ENCODE assay signal across 26 mouse cellular contexts in the genomic region with DNA sequence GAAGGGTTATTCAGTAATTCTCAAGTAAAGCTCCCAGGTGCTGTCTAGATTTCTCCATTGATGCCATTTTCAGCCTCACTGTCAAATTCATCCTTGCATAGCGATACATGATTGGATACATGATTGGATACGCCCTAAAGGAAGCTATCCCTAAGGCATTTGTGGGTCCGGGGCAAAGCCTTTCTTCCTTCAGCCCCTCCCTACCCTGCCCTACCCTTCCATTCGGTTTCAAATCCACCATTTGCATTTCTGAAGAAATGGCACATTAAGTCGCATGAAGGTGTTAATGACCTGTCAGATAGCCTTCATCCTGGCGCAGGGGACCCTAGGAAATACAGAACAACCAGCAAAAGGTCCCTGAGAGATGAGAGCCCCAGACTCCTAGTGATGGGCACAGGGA. TPM values are rescaled to one million over a fixed set of nuclear protein-coding genes. Genes with fewer than 3 reads are reported as not detected.
DNase-seq lines count a peak whose midpoint lies in the region; ATAC-seq and TF ChIP-seq lines count a peak whose summit lies in the region.
"Had no signal": no experiment of that assay in that cellular context is flagged by ENCODE, and none has a peak within 500 bp of the region (broad histone marks: within the 10 kb centered on the region; RNA-seq: fewer than 3 reads in every experiment).

No protein-coding gene starts in this region.

- no peak for TF ChIP-seq CTCF in midbrain, postnatal 0 days (IDR thresholded peaks at IDR 0.05)
- TF ChIP-seq CTCF in E14TG2a.4 (conservative IDR thresholded peaks at IDR 0.05; ENCODE audit: low read length) (no peak), ES-Bruce4 (IDR thresholded peaks at IDR 0.05; ENCODE audit: low read depth, low read length) (no peak)

- no peak overlapping the region for H3K4me3 ChIP-seq in midbrain, embryonic 11.5 days (ENCODE audit: low read depth, low read length)
- H3K4me3 ChIP-seq in midbrain, postnatal 0 days (ENCODE audit: low read depth, low read length), result no peak overlapping the region
- peak overlapping the region; percentile 32 for H3K4me3 ChIP-seq in E14TG2a.4 (replicated peaks; ENCODE audit: low read length)
- no peak overlapping the region for H3K4me3 ChIP-seq in ES-Bruce4 (ENCODE audit: low read depth, low read length)
- H3K4me3 ChIP-seq: embryonic facial prominence, embryonic 12.5 days; embryonic facial prominence, embryonic 15.5 days; gastrocnemius, adult 2 months; heart, adult 2 months; heart, embryonic 12.5 days had no signal

- H3K36me3 ChIP-seq in midbrain, embryonic 11.5 days (ENCODE audit: control insufficient read depth, insufficient read depth, low read length), result no peaks in the 10 kb centered on the region
- no peaks in the 10 kb centered on the region for H3K36me3 ChIP-seq in midbrain, postnatal 0 days (ENCODE audit: insufficient read depth, low read length)
- H3K36me3 ChIP-seq in E14TG2a.4 (ENCODE audit: insufficient read depth, low read length) (no peaks in the 10 kb centered on the region), ES-Bruce4 (ENCODE audit: control insufficient read depth, insufficient read depth, low read length, poor library complexity, severe bottlenecking) (no peaks in the 10 kb centered on the region)
- H3K36me3 ChIP-seq: embryonic facial prominence, embryonic 12.5 days; embryonic facial prominence, embryonic 15.5 days; heart, embryonic 12.5 days had no signal

- 0 out of 2 replicates have a peak, but pooled peaks have one; percentile 33 for TF ChIP-seq EP300 in ES-Bruce4 (IDR thresholded peaks at IDR 0.05; ENCODE audit: insufficient read depth, low read depth, low read length)

- no peak for TF ChIP-seq POLR2A in ES-Bruce4 (IDR thresholded peaks at IDR 0.05; ENCODE audit: insufficient read depth, low read length)

- H3K27ac ChIP-seq in midbrain, embryonic 11.5 days (ENCODE audit: low read depth, low read length), result no peak overlapping the region
- no peak overlapping the region for H3K27ac ChIP-seq in midbrain, postnatal 0 days (ENCODE audit: low read depth, low read length)
- H3K27ac ChIP-seq in ES-Bruce4 (ENCODE audit: insufficient read depth, low read length), result no peak overlapping the region
- H3K27ac ChIP-seq: embryonic facial prominence, embryonic 12.5 days; embryonic facial prominence, embryonic 15.5 days; gastrocnemius, adult 2 months; heart, adult 2 months; hindbrain, embryonic 14.5 days; hindbrain, postnatal 0 days had no signal

- H3K9me3 ChIP-seq in midbrain, embryonic 11.5 days (ENCODE audit: control insufficient read depth, low read length), result no peaks in the 10 kb centered on the region
- H3K9me3 ChIP-seq in midbrain, postnatal 0 days (ENCODE audit: low read length), result no peaks in the 10 kb centered on the region
- no peaks in the 10 kb centered on the region for H3K9me3 ChIP-seq in E14TG2a.4 (ENCODE audit: low read length)
- no peaks in the 10 kb centered on the region for H3K9me3 ChIP-seq in ES-Bruce4 (replicated peaks; ENCODE audit: control insufficient read depth, insufficient read depth, low read length, poor library complexity, severe bottlenecking)
- H3K9me3 ChIP-seq: embryonic facial prominence, embryonic 12.5 days; embryonic facial prominence, embryonic 15.5 days; heart, embryonic 12.5 days had no signal

- H3K27me3 ChIP-seq in midbrain, embryonic 11.5 days (ENCODE audit: control insufficient read depth, insufficient read depth, low read length), result no peaks in the 10 kb centered on the region
- H3K27me3 ChIP-seq in midbrain, postnatal 0 days (ENCODE audit: insufficient read depth, low read length), result no peaks in the 10 kb centered on the region
- peaks cover 13% of the 10 kb centered on the region for H3K27me3 ChIP-seq in E14TG2a.4 (ENCODE audit: insufficient read depth, low read length)
- H3K27me3 ChIP-seq in ES-Bruce4 (ENCODE audit: control insufficient read depth, insufficient read depth, low read length, poor library complexity, severe bottlenecking), result no peaks in the 10 kb centered on the region; the same call in 1 of the 2 replicates
- H3K27me3 ChIP-seq: embryonic facial prominence, embryonic 12.5 days; embryonic facial prominence, embryonic 15.5 days; heart, embryonic 12.5 days had no signal

- DNase-seq in midbrain, embryonic 11.5 days (ENCODE audit: low spot score, missing footprints), result peak; percentile 82
- no peak for DNase-seq in midbrain, postnatal 0 days (ENCODE audit: low spot score)
- DNase-seq in ZHBTc4 (ENCODE audit: low read depth, low spot score), result peak; percentile 72
- no peak for DNase-seq in gastrocnemius, postnatal 10 days
- DNase-seq: adrenal gland, adult 2 months; adrenal gland, postnatal 14 days; cerebellum, adult 11 months; cerebellum, adult 2 months; cerebellum, adult 9-11 months; cerebellum, postnatal 25 days; forebrain, postnatal 0 days; gastrocnemius, adult 2 months; gastrocnemius, postnatal 25 days; heart, adult 2 months; heart, postnatal 14 days; heart, postnatal 4 days had no signal

- H3K4me2 ChIP-seq in midbrain, embryonic 11.5 days, result no peak overlapping the region
- no peak overlapping the region for H3K4me2 ChIP-seq in midbrain, postnatal 0 days (ENCODE audit: low read depth, low read length, poor library complexity, severe bottlenecking)
- H3K4me2 ChIP-seq: embryonic facial prominence, embryonic 12.5 days; embryonic facial prominence, embryonic 15.5 days; heart, embryonic 12.5 days; hindbrain, embryonic 14.5 days had no signal

- no peak overlapping the region for H3K9ac ChIP-seq in midbrain, embryonic 11.5 days (ENCODE audit: low read length)
- no peak overlapping the region for H3K9ac ChIP-seq in midbrain, postnatal 0 days (replicated peaks; ENCODE audit: low read length, poor library complexity, severe bottlenecking)
- no peak overlapping the region for H3K9ac ChIP-seq in ES-Bruce4 (ENCODE audit: low read depth, poor library complexity, severe bottlenecking)
- H3K9ac ChIP-seq: embryonic facial prominence, embryonic 12.5 days; embryonic facial prominence, embryonic 15.5 days; forebrain, postnatal 0 days; heart, embryonic 12.5 days; hindbrain, embryonic 14.5 days had no signal

- H3K4me1 ChIP-seq in midbrain, embryonic 11.5 days (ENCODE audit: control insufficient read depth, insufficient read depth, low read length), result no peaks in the 10 kb centered on the region
- H3K4me1 ChIP-seq in midbrain, postnatal 0 days (ENCODE audit: insufficient read depth, low read length), result no peaks in the 10 kb centered on the region; the same call in 1 of the 2 replicates
- peaks cover 67% of the 10 kb centered on the region for H3K4me1 ChIP-seq in E14TG2a.4 (replicated peaks; ENCODE audit: low read depth, low read length)
- peaks cover 1% of the 10 kb centered on the region for H3K4me1 ChIP-seq in ES-Bruce4 (ENCODE audit: control insufficient read depth, insufficient read depth, low read length)
- H3K4me1 ChIP-seq: embryonic facial prominence, embryonic 12.5 days; embryonic facial prominence, embryonic 15.5 days had no signal

- no peak for ATAC-seq in midbrain, embryonic 11.5 days (ENCODE audit: low FRiP score)
- no peak for ATAC-seq in midbrain, postnatal 0 days (ENCODE audit: low FRiP score)
- ATAC-seq: forebrain, embryonic 14.5 days; forebrain, postnatal 0 days; hindbrain, postnatal 0 days; inflammation-experienced regulatory T-cells, adult 6 months; intestine, embryonic 16.5 days had no signal

- WGBS in midbrain, embryonic 11.5 days, result 19% methylated on average over 6 of the region's 6 CpGs
- 8% methylated on average over 6 of the region's 6 CpGs for whole genome bisulfite sequencing in midbrain, postnatal 0 days

RNA-seq across cellular contexts. Expression of gene Grsf1, which starts 9.3 kb away (rescaled TPM):
- polyA plus RNA-seq in midbrain, embryonic 11.5 days (2014; fragmentation: Nextera tagmentation; extraction: Ambion mirVana), result 102 and 109 TPM in 2 replicates
- total RNA-seq in midbrain, postnatal 0 days (2014; rRNA removed), result 58.0 and 60.3 TPM in 2 replicates
- 54.1 and 54.6 TPM in 2 replicates for polyA plus RNA-seq in midbrain, postnatal 0 days (2015; fragmentation: Nextera tagmentation; extraction: Ambion mirVana)
- polyA plus RNA-seq in ES-Bruce4 (2011; ENCODE audit: insufficient read depth, insufficient read length, low read depth, missing spikeins), result 125 and 139 TPM in 2 replicates
- 100 to 1,000 TPM; 111 to 113 TPM for total RNA-seq in gastrocnemius, postnatal 10 days (2021)

RNA-seq across cellular contexts. Expression of gene Mob1b, which starts 35.3 kb away (rescaled TPM):
- 16.7 and 18.3 TPM in 2 replicates for polyA plus RNA-seq in midbrain, embryonic 11.5 days (2014; fragmentation: Nextera tagmentation; extraction: Ambion mirVana)
- total RNA-seq in midbrain, postnatal 0 days (2014; rRNA removed), result 10.9 and 16.3 TPM in 2 replicates
- polyA plus RNA-seq in midbrain, postnatal 0 days (2015; fragmentation: Nextera tagmentation; extraction: Ambion mirVana), result 5.9 and 7.5 TPM in 2 replicates
- 22.6 and 26.1 TPM in 2 replicates for polyA plus RNA-seq in ES-Bruce4 (2011; ENCODE audit: insufficient read depth, insufficient read length, low read depth, missing spikeins)
- 10 to 100 TPM; 32.1 to 33.3 TPM for total RNA-seq in gastrocnemius, postnatal 10 days (2021)

Comparison
In these comparisons a context has a peak if more than half of its experiments do, and no peak if none do; other contexts are left out.
1. DNase-seq: peak in midbrain, embryonic 11.5 days (single experiment) and ZHBTc4 (single experiment); none in midbrain, postnatal 0 days (single experiment) and gastrocnemius, postnatal 10 days (single experiment).